Mouse (Mus musculus) thymus, adult 18-20 months (tissue): ENCODE results near the gene Gm40460.
"Not testable (repeated sequence)": the region's sequence is repeated elsewhere in the genome, so short reads cannot be mapped to it uniquely, and the experiment has no call there.

Experiments used
- DNase-seq, 2 experiments: peaks; one replicate each; pipeline ENCODE4 v3.0.0; 2022; ENCODE audit warnings: mixed read lengths in 2 of 2

The Gm40460 gene

DNA sequence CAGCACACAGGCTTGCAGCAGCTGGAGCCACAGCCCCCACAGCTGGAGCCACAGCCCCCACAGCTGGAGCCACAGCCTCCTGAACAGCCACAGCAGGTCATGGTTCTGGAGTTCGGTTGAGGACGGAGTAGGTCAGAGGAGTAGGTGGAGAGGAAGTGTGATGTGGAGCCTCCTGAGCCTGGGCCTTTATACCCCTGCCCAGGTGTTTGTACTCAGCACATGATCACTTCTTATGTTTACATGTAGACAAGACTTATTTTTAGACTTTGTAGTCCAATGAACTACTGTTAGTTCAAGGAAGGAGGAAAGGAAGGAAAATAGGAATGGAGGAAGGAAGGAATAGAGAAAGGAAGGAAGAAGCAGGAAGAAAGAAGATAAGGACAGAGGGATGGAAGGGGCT is at the start of gene Gm40460:
Gene Gm40460 (minus strand): TSS at position 101 of the 400 bp plus-strand sequence.
- no peak for DNase-seq

DNA sequence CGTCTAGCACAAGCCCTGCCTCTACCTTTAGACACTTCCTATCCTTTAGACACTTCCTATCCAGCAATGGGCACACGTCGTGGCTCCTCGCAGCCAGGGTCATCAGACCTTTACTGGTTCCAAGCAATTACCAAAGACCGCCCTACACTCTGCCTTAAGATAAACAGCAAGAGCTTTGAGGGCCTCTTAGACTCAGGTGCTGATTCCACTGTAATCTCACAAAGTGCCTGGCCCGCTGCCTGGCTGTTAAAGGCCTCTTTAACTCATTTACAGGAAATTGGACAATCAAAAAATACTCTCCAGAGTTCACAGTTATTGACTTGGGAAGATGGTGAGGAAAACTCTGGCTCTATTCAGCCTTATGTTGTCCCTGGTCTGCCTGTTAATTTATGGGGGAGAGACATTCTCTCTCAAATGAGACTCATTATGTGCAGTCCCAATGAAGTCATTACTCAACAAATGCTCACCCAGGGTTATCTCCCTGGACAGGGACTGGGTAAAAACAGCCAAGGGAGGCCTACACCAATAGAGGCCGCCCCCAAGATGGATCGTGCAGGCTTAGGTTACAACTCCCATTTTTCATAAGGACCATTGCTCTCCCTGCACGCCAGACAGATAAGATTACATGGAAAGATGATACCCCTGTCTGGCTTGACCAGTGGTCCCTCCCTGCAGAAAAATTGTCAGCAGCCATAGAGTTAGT is 45.2 kb upstream of the Gm40460 start:
- not testable (repeated sequence) for DNase-seq

DNA sequence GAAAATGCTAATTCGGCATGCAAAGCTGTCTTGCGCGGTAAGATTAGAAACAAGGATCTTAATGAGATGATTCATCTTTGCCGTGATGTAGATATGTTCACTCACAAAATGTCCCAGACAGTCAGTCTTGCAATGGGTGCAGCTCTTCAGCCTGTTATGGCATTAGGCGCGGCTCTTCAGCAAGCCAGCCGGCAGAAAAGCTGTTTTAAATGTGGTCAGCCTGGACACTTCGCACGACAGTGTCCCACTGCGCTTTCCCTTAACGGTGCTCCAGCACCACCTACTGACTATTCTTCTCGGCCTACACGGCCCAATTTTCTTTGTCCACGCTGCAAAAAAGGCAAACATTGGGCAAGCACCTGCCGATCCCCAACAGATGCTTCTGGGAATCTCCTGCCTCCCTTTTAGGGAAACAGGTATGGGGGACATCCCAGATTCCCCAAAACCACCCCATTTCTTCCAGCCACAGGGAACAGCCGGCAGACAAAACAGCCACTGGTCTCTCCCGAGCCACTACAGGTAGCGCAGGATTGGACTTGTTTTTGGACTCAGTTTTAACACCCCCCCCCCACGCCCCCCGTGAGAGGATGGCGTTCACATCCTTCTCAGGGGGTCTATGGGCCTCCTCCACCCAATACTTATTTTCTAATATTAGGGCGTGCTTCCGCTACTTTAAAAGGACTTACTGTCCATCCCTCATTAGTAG is 44.4 kb upstream of the Gm40460 start:
- DNase-seq = no peak

DNA sequence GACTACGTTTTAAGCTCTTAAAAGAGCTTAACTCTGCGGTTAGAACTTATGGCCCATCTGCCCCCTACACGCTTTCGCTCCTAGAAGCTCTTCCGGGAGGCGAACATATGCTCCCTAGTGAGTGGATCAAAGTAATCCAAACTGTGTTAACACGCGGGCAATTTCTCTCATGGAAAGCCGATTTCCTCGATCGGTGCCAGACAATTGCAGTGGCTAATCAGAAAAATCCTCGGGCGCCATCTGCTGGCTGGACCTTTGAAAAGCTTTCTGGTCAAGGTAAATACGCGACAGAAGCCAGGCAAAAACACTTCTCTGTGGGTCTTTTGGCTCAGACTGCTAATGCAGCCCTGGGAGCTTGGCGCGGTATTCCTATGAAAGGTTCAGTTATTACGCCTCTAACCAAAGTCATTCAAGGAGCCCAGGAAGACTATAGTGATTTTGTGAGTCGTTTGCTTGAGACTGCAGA is 43.8 kb upstream of the Gm40460 start:
- DNase-seq = peak; percentile 54 to 63

DNA sequence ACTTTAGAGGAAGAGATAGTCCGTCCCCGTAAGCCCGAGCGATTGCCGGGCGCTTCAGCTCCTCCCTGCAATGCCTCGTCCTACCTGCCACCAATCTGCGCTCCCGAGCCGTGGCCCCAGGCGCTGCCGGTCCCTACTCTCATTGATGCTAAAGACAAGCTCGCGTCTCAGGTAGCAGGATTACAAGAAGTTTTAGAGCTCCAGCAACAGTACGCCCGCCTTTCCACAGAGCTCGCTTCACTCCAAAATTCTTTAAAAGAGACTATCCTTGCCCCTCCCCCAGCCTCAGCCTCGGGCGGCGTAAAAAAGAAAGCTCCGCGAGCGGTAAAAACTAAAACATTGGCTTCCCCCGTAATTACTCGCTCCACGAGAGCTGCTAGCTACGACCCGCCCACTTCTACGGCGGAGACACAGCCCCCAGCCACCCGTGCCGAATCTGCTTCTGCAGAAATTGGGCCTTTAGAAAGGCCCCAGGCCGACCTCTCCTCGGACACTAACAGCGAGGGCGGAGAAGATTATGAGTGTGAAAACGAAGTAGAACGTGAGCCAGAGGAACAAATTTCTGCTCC is 43.2 kb upstream of the Gm40460 start:
- DNase-seq = peak; percentile 27 to 42

DNA sequence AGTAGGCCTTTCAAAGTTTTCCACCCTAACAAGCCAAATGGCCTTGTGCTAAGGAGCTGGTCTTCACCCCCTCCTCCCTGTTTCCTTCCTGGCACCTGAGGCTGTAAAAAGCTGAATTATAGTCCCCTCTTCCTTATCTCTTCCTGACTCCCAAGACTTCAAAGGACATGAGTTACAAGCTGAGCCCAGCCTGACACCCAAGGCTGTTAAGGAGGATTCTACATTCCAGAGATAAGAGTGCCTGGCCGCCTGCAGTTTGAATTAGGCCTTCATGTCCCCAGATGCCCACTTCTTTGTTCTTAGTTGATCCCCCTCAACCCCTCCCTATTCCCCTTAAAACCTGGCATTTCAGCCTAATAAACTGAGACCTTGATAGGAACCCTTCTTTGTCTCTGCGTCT is 42.0 kb upstream of the Gm40460 start:
- not testable (repeated sequence) for DNase-seq

DNA sequence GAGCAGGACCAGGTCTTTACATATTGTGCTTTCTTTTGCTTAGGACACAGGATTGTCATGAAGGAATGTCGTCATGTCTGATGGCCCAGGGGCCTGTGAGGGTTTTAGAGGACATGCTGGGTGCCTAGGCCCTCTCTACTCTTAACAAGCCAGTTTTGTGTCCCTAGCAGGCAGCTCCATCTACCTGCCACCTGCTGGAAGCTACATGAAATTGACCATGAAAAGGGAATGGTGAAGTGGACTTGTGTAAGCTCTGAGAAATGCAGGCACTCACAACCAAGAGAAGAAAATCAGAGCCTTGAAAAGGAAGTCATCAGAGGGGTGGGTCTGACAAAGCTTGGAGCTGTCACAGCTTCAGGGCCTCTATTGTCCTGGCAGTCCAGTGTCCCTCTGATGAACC is 38.4 kb upstream of the Gm40460 start:
- not testable (repeated sequence) for DNase-seq

DNA sequence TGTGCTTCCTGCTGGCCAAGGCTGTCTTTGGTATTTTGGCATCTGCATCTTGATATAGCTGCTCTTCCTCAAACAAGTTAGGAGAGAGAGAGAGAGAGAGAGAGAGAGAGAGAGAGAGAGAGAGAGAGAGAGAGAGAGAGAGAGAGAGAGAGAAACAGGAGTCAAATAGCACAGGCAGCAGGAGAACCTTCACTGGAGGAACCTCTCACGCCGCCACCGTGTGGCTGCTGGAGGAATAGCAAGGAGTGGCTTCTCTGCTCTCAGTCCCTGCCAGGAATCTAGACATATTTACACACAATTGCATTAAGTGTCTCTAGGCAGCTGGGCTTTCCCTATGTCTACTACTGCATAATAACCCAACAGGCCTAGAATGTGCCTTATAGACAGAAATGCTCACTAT is 37.3 kb upstream of the Gm40460 start:
- peak in 1 of 2 experiments; percentile 6 for DNase-seq

DNA sequence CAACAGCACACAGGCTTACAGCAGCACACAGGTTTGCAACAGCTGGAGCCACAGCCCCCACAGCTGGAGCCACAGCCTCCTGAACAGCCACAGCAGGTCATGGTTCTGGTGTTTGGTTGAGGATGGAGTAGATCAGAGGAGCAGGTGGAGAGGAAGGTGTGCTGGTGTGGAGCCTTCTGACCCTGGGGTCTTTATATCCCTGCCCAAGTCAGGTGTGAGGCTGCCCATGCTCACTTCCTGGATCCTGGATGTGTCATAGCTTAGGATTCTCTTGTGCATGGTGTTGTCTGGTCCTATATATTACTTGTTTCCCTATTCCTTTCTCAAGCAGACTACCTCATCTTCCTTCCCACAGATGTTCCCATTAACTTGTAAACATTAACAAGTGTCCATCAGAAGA is 33.4 kb upstream of the Gm40460 start, which contains the start of gene Gm4559:
Gene Gm4559 (minus strand): TSS at position 101 of the 400 bp plus-strand sequence.
- not testable (repeated sequence) for DNase-seq

DNA sequence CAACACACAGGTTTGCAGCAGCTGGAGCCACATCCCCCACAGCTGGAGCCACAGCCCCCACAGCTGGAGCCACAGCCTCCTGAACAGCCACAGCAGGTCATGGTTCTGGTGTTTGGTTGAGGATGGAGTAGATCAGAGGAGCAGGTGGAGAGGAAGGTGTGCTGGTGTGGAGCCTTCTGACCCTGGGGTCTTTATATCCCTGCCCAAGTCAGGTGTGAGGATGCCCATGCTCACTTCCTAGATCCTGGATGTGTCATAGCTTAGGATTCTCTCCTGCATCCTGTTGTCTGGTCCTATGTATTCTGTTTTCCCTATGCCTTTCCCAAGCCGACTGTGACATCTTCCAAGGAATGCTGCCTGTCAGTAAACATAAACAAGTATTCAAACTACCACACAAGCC is 17.4 kb upstream of the Gm40460 start, which contains the start of gene Gm2431:
Gene Gm2431 (minus strand): TSS at position 101 of the 400 bp plus-strand sequence.
- not testable (repeated sequence) for DNase-seq

DNA sequence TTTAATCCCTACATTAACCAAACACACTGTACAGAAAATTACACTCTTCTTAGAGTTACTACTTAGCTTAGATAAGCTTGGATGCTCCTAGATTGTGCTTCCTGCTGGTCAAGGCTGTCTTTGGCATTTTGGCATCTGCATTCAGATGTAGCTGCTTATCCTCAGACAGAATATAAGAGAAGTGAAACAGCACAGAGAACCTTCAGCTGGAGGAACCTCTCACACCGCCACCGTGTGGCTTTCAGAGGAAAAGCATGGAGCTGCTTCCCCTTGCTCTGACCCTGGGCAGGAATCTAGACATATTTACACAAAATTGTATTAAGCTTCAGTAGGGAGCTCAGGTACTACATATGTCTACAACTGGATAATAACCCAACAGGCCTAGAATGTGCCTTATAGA is 14.6 kb upstream of the Gm40460 start:
- no peak for DNase-seq

DNA sequence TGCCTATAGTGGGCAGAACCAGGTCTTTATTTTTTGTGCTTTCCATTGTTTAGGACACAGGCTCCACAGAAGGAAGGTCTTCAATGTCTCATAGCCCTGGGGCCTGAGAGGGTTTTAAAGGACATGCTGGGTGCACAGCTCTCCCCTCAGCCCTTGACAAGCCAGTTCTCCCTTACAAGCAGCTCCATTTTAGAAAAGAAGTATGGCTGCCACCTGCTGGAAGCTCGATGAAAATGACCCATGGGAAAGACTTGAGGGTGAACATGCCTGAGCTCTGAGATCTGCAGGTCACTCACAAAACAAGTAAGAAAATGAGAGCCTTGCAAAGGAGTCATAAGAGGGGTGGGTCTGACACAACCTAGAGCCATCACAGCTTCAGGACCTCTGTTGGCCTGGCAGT is 8.9 kb upstream of the Gm40460 start:
- DNase-seq = no peak

DNA sequence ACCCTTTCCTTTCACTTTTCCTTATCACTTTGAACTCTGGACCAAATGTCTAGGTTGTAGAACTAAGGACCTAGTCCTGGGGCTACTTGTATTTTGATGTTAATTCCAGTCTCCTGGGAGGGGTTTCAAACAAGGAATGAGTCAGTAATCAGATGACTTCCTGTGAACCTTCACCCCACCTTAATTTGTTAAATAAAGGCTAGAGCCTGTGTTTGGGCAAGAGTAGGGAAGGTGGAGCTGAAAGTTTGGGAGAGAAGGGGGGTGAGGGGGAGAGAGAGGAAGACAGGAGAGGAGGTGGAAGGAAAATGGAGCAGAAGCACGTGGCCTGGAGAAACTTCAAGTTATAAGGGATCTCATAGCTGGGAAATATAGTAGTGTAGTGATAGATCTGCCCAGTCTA is 9.3 kb downstream of the Gm40460 start:
- no peak for DNase-seq

DNA sequence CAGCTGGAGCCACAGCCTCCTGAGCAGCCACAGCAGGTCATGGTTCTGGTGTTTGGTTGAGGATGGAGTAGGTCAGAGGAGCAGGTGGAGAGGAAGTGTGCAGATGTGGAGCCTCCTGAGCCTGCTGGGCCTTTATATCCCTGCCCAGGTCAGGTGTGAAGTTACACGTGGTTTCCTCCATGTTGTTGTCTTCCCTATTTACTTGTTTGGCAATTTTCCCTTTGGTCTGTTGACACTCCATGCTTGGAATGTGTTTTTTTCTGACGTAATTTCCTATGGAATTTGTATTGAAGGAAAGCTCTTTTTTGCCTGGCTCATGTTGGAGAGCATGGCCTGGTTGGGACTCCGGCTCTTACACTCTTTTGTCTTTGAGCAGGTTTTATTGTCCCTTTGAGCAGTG is 11.0 kb downstream of the Gm40460 start, which contains the start of gene Krtap5-5:
Gene Krtap5-5 (minus strand): TSS at position 101 of the 400 bp plus-strand sequence.
- not testable (repeated sequence) for DNase-seq

DNA sequence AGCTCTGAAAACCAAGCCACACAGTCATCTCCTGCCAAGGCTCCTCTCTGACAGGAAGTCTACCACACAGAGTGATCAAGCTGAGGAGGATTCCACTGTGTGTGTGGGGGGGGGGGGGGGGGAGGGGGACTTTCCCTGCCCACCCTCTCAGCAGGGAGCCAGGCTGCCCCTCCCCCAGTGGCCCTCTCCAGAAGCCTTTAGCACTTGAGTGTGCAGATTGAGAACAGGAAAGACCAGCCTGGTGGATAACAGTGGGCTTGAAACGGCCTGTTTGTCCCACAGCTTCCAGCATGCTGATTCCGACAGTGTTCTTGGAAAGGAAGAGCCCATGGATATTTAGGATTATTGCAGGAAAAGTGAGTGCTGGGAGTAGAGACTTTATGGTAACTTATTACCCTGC is 16.4 kb downstream of the Gm40460 start:
- DNase-seq = no peak

DNA sequence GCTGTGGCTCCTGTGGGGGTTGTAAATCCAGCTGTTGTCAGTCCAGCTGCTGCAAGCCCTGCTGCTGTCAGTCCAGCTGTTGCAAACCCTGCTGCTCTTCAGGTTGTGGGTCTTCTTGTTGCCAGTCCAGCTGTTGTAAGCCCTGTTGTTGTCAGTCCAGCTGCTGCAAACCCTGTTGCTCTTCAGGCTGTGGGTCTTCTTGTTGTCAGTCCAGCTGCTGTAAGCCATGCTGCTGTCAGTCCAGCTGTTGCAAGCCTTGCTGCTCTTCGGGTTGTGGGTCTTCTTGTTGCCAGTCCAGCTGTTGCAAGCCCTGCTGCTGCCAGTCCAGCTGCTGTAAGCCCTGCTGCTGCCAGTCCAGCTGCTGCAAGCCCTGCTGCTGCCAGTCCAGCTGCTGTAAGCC is 28.7 kb downstream of the Gm40460 start:
- DNase-seq = not testable (repeated sequence)

DNA sequence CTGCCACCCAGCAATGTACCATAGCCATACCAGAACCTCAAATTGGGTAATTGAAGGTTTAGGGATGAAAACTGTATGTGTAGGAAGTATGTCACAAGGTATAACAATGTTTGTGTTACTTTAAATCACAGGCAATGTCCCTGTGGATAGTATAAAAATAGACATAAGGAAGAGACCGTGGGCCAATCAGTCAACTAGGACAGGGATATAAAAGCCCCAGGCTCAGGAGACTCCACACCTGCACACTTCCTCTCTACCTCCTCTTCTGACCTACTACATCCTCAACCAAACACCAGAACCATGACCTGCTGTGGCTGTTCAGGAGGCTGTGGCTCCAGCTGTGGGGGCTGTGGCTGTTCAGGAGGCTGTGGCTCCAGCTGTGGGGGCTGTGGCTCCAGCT is 29.3 kb downstream of the Gm40460 start, which contains the start of gene Gm7579:
Gene Gm7579 (plus strand): TSS at position 301 of the 400 bp plus-strand sequence.
- no peak for DNase-seq

DNA sequence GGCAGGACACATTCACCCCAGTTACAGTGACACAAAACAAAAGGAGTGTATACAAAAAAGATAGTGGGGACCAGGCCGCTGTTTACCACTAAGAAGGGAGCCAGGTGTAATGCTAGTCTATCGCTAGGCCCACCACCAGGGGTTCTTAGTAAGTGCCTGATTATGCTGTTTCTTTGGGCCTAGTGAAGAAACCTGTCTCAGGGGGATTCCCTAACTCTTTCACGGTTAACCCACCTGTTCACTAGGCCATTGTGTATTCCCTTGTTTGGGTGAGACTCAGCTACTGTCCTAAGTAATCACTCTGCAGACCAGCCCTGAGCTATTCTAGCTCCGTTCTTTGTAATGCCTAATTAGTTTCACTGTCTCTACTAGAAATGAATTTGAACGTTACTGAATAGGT is 34.0 kb downstream of the Gm40460 start:
- not testable (repeated sequence) for DNase-seq

DNA sequence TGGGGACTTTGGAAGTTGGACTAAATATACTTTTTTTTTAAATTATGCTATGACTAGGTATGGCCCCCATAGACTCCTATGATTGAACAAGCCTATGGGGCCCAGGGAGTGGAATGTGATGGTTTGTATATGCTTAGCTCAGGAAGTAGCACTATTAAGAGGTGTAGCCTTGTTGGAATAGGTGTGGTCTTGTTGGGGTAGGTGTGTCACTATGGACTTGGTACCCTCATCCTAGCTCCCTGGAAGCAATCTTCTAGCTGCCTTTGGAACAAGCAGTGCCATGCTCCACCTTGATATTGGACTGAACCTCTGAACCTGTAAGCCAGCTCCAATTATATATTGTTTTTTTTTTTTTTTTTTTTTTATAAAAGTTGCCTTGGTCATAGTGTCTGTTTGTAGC is 35.4 kb downstream of the Gm40460 start:
- DNase-seq = no peak

DNA sequence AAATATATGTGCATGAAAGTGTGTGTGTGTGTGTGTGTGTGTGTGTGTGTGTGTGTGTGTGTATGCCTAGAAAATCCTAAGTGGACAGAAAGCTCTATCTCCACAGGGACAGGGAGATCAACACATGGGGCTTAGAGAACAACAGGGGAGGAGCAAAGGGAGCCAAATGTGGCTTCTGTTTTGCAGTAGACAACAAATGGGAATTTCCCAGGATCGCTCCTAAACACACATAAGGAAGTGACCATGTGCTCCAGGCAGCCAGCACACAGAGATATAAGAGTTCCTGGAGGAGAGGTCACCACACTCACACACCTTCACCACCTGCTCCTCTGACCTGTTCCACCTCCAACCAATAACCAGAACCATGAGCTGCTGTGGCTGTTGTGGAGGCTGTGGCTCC is 39.8 kb downstream of the Gm40460 start, which contains the start of gene Krtap5-3:
Gene Krtap5-3 (plus strand): TSS at position 301 of the 400 bp plus-strand sequence.
- no peak for DNase-seq

DNA sequence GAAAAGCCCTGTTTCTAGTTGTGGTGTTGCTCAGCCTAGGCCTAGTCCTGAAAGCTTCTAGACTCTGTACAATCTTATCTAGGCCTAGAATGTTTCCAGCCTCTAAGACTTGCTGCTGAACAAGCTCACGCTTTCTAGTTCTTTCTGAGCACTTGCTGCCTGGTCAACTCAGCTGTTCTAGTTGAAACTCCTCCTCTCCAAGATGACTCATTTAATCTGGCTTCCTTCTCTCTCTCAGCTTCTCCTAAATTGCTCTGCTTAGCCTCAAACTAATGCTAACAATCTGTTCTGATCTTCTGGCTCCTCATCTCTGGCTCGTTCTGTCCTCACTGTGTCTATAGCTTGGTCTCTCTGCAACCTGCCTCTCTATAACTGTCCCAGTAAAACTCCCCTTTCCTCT is 42.1 kb downstream of the Gm40460 start:
- no peak for DNase-seq
